Mouse (Mus musculus): ENCODE results near the gene 1520401A03Rik.

The 1520401A03Rik gene

DNA sequence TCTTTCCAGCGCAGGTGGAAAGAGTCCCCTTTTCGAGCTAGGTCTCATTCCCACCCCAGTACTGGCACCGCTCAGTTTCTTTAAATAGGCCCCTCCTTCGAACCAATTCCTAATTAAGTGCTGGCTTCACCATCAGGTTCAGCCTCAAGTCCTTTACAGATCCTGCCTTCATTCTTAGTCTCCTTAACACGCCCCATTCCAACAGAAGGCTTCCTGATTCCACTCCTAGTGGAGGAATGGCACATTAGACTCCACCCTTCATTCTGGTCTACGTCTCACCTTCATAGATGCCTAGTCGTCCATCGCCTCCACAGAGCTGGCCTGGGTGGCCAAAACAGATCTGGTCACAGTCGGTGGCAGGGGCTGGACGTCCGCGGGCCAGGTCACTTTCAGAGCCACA is 20.4 kb upstream of the 1520401A03Rik start:
- in situ Hi-C loops (cut with MboI, MseI): no loop called here

DNA sequence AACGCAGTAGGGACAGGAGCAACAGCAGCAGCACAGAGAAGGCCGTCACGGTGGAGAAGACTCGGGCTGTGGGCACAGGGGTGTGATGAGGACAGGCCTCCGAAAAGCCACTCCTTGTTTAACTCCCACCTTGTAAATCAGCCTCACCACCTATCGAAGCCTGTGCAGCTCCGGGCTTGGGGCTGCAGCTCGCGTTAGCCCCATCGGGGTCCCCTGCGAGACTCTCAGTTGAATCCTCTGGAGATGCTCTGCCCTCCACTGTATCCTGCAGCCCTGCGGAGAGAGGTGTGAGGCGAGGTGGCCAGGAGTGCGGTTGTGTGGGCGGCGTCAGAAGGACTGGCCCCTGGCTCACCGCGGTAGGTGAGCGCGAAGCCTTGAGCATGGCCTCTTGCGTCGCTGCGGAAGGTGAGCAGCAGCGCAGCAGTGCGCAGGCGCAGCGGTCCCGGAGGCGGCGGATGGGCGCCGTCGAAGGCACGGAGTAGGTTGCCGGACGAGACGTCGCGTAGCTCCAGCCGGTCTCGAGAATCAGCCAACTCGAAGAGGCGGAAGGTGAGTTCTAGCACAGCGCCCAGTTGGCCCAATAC is 19.7 kb upstream of the 1520401A03Rik start:
- in situ Hi-C loops (cut with MboI, MseI): no loop called here

DNA sequence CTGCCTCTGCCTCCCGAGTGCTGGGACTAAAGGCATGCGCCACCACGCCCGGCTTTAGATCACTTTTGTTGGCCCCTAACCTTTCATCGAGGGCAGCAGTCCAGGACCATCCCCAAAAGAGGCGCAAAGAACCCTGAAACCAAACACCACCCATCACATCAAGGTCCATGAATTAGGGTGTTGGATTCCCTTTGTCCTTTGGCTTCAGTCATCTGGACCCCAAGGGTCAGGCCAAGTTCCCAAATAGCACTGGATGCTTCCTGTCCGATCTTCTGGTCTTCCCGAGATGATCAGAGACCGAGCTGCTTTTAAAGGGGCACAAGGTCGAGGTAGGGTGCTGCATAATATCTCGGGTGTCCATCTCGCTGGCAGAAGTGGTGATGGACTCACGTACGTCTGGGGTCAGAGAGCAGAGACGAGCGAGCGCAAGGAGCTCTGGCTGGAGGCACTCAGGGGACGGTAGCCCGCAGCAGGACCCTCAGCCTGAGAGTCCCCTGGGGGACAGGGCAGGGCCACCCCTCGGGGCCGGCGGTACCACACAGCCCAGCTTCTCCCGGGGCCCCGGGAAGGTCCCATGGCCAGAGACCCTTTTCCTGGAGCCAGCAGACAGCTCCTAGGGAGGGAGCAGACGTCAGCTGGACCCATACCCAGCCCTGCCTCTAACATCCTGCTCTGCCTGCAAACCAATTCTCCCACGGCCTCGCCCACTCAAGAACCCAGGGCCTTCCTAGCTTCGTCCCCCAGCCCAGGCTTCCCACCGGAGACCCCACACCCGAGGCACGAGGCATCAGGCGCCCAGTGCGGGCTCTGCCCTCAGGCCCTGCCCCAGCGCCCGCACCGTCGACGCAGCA is 19.0 kb upstream of the 1520401A03Rik start:
- in situ Hi-C loops (cut with MboI, MseI): no loop called here

DNA sequence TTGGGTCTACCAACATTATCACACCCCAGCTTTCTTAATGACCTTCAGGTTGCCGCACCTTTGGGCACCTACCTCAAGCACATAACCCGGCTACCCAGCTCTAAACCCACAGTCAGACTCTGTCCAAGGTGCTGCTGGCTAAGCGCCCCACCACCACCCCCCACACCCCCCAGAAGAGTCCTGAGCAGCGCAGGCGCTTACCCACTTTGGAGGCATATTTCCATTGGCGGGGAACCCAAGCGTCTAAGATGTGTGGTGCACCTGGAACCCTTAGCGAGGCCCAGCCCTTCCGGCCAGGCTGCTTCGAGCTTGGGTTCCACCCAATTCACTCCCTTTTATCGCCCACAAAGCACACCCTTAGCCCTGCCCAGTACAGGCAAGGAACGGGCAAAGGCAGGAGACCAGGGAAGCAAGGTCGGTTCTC is 18.0 kb upstream of the 1520401A03Rik start, which contains the start of gene Paqr4:
Paqr4 (minus strand) TSS at position 270 of the 424 bp plus-strand sequence.
- in situ Hi-C loops (cut with MboI, MseI): no loop called here

DNA sequence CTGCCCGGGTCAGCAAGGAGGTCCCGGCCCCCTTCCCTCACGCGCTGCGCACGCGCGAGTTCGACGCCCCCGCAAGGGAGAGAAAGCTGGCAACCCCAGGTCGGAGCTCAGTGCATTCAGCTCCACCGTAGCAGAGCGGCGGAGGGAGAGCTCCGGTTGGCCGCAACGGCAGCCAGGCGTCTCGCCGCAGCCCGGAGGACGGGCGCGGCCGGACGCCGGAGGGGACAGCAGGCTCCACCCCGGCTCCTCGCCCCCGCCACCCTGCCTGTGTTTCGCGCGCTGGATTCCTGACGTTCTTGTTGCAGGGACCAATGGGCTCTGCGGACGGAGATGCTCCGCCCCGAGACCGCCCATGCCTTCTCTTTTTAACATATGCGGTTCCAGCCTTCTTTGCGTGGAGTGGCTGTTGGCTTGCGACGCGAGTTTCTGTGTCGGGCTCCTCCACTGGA is 17.6 kb upstream of the 1520401A03Rik start:
- in situ Hi-C loops (cut with MboI, MseI): no loop called here

DNA sequence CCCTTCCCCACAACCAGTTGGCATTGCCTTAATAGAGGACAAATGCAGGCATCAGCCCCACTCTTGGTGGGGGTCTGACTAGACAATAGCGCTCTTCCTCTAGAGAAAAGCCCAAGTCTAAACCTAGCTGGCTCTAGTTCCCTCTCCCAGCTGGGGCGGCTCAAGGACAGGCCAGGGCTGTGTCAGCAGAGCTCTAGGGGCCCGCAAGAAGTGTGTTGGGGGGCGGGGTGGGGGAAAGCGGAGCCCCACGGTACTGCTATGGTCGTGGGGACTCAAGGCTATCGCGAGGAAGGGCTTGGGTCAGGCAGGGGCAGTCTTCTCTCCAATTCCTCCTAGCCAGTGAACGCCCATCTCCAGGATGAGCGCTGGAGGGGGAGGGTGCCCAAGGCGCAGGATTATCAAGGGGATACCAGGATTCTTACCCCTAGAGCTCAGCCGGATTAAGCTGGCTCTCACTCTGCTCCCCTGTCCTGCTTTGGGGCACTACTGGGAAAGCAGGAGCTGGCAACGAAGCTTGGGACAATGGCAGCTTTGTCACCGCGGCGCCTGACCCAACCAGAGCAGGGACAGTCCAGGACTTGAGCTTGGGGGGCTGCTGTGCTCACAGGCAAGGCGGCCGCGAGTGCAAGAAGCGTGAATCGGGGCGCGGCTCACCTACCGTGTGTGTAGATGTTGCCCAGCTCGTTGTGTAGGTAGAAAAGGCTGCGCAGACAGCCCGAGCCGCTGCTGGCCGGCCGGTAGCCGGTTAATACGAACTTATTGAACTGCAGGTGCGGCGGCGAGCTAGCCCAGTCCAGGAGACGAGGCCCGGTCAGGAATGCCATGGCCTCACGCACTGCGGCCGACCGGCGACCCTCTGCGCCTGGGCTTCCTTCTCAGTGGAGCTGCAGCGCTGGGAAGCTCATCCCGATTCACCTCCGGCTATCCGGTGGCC is 16.9 kb upstream of the 1520401A03Rik start:
- in situ Hi-C loops (cut with MboI, MseI): no loop called here

DNA sequence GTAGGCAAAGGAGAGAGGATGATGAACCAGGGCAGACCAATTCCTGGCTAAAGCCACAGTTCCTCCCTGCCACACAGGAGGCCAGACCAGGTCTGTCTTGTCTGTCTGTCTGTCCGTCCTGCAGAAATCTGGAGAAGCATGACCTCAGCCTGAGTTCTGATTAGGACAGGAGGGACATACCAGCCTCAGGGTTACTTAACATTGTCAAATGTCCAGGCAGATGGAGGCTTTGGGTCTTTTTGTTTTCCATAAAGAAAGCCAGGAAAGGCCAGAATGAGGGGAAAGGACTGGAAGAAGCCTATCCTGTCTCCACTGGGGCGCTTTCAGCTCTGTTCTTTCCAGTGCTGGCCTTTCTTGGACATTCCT is 16.2 kb upstream of the 1520401A03Rik start:
- in situ Hi-C loops (cut with MboI, MseI): no loop called here

DNA sequence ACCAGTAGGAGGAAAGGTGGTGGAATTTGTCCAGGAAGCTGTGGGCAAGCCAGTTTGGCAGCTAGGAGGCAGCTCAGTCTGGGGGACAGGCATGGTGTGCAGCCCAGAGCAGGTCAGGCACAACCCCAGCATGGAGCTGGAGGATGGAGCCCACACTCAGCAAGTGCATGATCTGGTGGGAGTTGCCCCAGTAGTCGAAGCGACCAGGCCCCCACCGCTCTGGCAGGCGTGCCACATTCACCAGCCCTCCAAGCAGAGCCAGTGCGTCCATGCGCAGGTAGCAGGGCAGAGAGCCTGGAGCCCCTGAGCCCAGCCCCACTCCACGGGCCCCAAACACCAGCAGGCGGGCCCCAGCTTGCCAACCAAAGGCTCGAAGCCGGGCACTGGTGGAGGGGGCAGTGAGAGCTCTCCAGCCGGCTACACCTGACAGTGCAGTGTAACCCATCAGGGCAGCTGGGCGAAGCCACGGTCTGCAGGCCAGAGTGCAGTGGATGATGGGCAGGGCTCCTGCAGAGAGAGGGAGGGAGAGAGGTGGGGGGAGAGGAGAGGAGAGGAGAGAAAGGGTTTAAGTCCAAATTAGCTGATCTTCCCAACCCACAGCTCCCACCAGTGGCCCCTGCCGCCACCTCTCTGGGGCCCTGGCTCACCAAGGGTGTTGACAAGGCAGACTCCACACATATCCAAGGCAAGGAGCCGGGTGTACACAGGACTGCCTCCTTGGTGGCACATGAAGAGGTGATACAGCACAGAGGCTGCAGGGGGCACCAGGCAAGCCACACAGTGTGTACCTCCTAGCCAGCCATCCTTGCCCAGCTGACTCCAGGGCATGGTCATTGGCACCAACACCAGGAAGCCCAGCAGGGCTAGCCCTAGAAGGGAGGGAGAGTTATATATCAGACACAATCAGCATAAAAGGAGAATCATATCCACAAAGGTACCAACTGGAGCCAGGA is 15.2 kb upstream of the 1520401A03Rik start:
- in situ Hi-C loops (cut with MboI, MseI): no loop called here

DNA sequence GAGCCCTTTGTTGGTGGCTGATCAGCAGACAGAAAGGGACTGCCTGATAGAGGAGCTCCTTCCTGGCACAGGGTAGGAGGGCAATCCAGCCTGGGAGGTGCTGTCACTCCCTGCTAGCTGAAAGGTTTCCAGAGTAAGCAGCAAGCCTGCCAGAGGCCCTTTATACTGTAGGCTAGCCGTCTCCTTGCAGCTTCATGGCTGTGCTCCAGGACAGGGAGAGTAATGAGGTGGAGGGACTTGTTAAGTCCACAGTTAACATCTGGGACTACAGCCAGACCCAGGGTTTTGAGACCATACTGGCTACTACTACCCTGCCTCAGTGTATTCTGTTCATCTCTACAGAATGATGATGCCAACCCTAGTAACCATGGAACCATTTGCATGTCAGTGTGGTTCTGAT is 11.8 kb upstream of the 1520401A03Rik start:
- in situ Hi-C loops (cut with MboI, MseI): no loop called here

DNA sequence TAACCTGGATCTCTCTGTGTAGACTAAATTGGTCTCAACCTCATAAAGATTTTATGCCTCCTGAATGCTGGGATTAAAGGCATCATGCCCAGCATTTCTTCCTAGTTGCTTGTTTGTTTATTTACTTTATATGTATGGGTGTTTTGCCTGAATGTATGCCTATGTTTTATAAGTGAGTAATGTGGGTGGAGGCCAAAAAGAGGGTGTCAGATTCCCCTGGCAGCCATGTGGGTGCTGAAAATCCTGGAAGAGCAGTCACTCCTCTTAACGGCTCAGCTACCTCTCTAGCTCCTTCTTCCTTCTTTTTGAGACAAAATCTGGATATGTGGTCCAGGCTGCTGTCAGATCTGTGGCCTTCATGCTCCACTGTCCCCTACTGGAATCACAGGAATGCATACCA is 7.9 kb upstream of the 1520401A03Rik start:
- in situ Hi-C loops (cut with MboI, MseI): no loop called here

DNA sequence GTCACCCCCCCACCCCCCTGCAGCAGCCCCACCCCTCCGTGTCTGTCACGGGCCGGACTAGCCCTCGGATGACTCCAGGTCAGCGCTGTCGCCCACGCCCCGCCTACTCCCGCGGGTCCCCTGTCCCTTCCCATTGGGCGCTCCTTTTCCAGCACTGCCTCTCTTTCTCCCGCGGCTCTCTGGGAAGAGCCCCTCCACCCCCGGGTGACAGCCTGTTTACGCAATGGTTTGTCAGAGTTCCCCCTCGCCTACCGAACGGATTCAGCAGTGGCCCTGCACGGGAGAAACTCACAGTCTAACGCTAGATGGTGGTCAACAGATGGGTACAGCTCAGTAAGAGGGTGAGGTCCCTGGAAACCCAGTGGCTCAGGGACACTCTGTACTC is 4.2 kb upstream of the 1520401A03Rik start:
- in situ Hi-C loops (cut with MboI, MseI): no loop called here

DNA sequence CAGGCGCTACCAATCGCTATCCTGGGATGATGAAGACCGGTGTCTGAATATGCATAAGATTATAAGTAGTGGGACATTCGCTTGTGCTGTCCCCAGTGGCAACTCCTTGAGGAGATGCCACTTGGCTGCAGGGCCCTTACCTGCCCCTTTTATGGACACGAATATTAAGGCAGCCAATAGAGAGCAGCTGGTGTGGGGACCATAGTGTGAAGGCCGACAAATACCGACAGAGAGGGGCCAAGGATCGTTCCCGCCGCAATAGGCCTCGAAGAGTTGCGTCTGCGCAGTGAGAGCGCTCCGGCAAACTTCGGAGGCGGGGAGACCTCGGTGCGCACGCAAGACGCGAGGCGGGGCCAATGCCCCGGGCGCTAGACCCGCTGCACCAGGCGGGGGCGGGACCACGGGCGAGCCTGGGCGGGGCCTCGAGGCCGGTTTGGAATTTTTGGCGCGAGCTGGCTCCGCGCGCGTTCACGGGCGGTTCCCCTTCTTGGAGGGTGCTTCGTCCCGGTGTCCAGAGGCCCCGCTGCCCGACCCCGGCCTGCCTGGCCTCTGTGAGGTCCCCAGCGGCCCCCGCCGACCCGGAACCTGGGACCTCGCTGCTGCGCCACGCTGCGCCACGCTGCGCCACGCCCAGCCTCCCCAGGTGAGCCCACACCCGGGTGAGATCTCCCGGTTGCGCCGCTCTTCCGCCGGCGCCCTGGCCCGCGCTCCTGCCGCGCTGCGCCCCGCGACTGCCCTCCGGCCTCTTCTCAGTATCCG is 3.6 kb upstream of the 1520401A03Rik start, which contains the start of gene Pkmyt1:
Pkmyt1 (plus strand) TSS at position 338 of the 759 bp plus-strand sequence.
- in situ Hi-C loops (cut with MboI, MseI): no loop called here

DNA sequence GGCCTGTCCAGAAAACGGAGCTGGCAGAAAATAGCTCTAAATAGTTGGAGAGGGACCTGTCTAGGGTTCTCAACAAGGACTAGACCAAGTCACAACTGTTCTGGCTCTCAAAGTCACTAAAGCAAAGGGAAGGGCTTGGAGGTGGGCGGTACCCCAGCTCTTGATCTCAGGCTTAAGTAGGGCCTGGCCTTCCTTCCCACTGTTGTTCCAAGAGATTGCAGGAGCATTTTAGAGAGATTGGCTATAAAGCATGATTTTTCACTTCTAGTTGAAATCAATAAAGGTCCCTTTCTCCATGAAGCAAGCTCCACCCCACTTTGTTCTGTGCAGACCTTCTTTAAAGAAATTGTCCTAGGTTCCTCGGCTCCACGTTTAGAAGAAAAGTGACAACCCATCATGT is 2.9 kb upstream of the 1520401A03Rik start:
- in situ Hi-C loops (cut with MboI, MseI): no loop called here

DNA sequence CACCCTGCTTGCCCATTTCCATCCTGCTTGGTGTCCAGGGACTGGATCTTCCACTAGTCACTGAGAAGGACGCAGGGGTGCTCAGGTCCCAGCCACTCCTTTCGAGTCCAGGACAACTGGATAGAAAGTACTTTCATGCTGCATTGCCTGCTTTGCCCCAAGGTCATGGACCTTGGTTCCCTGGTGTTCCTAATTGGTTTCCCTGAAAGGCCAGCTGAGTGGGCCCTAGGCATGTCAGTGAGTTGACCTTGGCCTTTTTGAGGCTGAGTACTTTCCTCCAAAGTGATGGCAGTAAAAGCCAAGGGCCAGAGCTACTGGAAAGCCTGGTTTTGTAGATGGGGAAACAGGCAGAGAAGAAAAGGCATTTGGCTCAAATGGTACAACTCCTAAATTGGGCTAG is 697 bp downstream of the 1520401A03Rik start:
- in situ Hi-C loops (cut with MboI, MseI): no loop called here

DNA sequence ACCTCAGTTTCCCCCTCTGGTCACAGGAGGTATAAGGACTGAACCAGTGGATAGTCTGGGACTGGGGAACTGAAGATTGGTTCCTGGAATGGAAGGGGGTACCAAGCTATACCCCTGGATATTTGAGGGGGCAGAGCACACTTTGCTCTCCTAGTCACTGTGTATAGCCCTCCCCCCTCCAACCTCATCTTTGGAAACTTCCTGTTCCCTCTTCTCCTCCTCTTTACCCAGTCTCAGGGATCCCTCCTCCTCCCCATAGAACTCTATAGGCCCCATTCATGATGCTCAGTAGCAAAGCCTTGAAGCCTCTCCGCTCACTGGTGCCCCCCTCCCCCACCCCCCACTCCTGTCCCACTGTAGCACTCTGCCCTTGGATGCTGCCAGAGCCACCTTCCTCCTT is 3.1 kb downstream of the 1520401A03Rik start:
- in situ Hi-C loops (cut with MboI, MseI): loop anchor here (10.0 kb wide), 1 partner anchor 1645 kb away; no protein-coding TSS in a partner anchor

DNA sequence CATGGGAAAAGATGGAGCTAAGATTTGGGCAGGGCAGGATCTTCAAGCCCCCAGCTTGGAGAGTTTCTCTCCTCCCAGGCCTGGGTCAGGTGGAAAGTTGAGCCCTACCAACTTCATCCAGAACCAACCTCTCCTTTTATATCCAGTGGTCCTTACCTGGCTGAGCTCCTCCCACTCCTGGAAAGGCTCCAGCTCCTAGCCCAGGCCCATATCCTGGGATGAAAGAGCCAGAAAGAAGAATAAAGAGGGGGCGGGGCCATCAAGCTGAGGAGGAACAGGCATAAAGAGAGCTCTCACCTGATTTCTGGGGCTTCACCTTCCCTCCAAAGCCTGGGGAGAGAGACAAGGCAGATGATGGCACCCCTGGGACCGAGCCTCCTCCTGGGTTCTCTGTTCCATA is 5.6 kb downstream of the 1520401A03Rik start:
- in situ Hi-C loops (cut with MboI, MseI): loop anchor here (10.0 kb wide), 1 partner anchor 1642 kb away; no protein-coding TSS in a partner anchor

DNA sequence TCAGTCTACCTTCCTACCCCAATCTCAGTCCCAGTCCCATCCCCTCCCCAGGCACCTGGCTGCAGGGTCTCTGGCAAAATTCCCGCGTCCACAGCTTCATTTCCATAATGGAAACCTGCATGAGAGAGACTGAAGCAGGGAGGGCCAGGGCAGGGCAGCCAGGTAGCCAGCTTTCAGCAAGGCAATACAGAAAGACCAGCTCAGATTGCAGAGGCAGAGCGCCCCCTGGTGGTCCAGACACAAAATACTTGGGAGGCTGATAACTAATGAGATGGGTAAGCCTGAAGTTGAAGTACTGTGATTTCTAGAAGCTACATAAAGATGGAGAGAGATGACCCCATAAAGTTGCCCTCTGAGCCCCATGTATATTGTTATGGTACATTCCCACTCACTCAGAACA is 16.4 kb downstream of the 1520401A03Rik start:
- in situ Hi-C loops (cut with MboI, MseI): loop anchor here (5.0 kb wide), 1 partner anchor 39 kb away; no protein-coding TSS in a partner anchor

DNA sequence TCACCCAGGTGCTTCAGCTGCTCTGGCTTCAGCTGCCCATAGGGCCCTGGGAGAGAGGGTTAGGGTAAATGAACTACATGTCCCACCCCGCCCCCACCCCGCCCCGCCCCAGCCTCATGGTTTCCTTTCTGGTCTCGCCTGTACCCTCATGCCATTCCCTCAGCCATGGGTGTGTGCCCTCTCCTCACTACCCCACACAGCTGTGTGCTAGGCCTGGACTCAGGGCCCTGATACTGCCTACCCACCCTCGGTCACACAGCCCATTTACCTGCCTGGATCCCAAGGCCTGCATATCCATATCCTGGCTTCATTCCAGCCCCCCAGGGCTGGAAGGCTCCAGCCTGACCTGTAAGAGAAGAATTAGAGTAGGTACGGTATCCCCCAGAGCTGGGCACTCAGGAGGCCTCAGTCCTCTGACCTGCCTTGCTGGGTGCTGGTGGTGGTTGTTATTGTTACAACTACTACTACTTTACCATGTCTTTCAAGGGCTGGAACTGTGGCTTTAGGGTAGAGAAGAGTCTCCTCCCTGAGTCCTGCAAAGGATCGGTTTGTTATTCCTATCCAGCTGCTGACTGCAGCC is 17.0 kb downstream of the 1520401A03Rik start:
- in situ Hi-C loops (cut with MboI, MseI): loop anchor here (5.0 kb wide), 1 partner anchor 38 kb away; no protein-coding TSS in a partner anchor

DNA sequence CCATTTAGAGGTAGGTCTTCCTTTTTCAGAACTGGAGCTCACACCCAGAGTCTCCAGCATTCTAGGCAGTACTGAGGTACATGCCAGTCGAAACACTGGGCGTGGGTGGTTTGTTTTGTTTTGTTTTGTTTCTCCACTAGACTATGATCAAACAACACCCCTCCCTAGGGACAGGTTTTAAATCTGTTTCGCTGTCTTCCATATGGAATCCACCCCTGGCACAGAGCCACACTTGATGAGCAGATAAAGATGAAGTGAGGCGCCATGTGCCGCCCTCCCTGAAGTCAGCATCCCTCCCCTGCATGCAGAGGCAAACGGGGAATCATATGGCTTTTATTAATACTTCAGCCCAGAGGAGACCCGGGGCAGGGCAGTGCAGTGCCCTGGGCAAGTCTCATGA is 17.8 kb downstream of the 1520401A03Rik start:
- in situ Hi-C loops (cut with MboI, MseI): loop anchor here (5.0 kb wide), 1 partner anchor 37 kb away; no protein-coding TSS in a partner anchor
